Mouse (Mus musculus) limb, embryonic 10.5 days (tissue): ENCODE data around the gene Foxn2. TPM values are rescaled to one million over a fixed set of nuclear protein-coding genes. Genes with fewer than 3 reads are reported as not detected.
"Not testable (repeated sequence)": the region's sequence is repeated elsewhere in the genome, so short reads cannot be mapped to it uniquely, and the experiment has no call there.

Source experiments
- DNase-seq: peaks from one replicate; pipeline ENCODE4 v3.0.0-alpha.2; 2017; ENCODE audit warnings: low spot score
- H3K27ac ChIP-seq: fragments of 300-500 bp; sonication (generic); 2 replicates; pipeline ENCODE4 v1.5.1; 2016; ENCODE audit warnings: mild to moderate bottlenecking
- H3K27me3 ChIP-seq: fragments of 300-500 bp; sonication (generic); 2 replicates; pipeline ENCODE4 v1.6.1; 2016; ENCODE audit warnings: low read depth, mild to moderate bottlenecking; ENCODE audit not compliant: poor library complexity, severe bottlenecking
- H3K36me3 ChIP-seq: fragments of 300-500 bp; sonication (generic); 2 replicates; pipeline ENCODE4 v1.6.1; 2016; ENCODE audit warnings: mild to moderate bottlenecking, moderate library complexity
- H3K4me1 ChIP-seq: fragments of 300-500 bp; sonication (generic); 2 replicates; pipeline ENCODE4 v1.6.1; 2016
- H3K4me3 ChIP-seq: fragments of 300-500 bp; sonication (generic); 2 replicates; pipeline ENCODE4 v1.5.1; 2016; ENCODE audit warnings: mild to moderate bottlenecking, moderate library complexity
- H3K9me3 ChIP-seq: fragments of 300-500 bp; sonication (generic); replicated peaks from 2 replicates; pipeline ENCODE4 v1.6.1; 2016; ENCODE audit warnings: mild to moderate bottlenecking
- WGBS: fragments of 180-500 bp; shearing (Covaris S2); methylation state at CpG from one replicate; pipeline ENCODE4 v1.1.7; 2016; 5-methylcytosine and 5-hydroxymethylcytosine counted together
- polyA plus RNA-seq: library from polyadenylated mRNA; unstranded; fragments of >200 nt; fragmentation: Nextera tagmentation; extraction: Ambion mirVana; gene quantifications from 2 replicates; pipeline ENCODE4 v1.2.1, GENCODE M21; 2016

Foxn2 gene
- polyA plus RNA-seq, 1 experiment from 2014 or later: 14.3 TPM

DNA sequence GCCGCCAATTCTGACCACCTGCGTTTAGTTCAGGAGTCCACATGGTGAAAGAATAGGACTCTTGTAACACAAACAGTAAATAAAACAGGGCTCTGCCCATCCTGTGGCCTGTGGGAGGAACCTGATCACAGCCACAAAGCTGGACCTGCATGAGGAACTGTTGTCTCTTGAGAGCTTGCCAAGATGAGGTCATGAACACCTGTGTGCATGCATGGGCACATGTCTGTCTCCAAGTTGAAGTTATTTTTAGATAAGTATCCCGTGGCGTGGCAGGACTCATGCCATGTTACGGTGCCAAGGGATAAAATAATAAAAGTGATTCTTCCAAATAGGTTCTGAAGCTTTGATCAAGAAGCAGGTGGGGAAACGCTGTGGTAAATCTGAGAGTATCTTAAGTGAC is 19.3 kb upstream of the Foxn2 start:
- no peaks in the 10 kb centered on the region for H3K36me3 ChIP-seq
- 92% methylated on average over 6 of the region's 6 CpGs for WGBS
- no peak for DNase-seq
- H3K27ac ChIP-seq: no peak overlapping the region
- H3K9me3 ChIP-seq: no peaks in the 10 kb centered on the region
- H3K4me3 ChIP-seq: no peak overlapping the region
- no peaks in the 10 kb centered on the region for H3K4me1 ChIP-seq
- H3K27me3 ChIP-seq: no peaks in the 10 kb centered on the region

DNA sequence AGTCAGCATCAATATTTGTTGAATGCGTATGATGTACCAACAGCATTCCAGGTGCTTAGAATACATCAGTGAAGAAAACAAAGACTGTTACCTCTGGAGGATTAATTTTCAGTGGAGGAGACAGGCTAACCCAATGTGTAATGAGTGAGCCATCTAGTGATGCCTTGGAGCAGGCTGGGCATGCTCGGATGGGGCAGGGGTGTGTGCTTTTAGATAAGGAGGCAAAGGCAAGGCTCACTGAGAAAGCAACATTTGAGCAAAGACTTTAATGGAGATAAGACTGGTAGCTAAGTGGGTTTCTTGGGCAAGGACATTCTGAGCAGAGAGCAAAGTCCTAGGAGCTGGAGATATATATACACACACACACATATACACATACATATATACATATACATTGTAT is 9.8 kb upstream of the Foxn2 start:
- H3K27me3 ChIP-seq: no peaks in the 10 kb centered on the region
- no peaks in the 10 kb centered on the region for H3K36me3 ChIP-seq
- H3K27ac ChIP-seq: no peak overlapping the region
- 85% methylated on average over 2 of the region's 2 CpGs for WGBS
- no peak for DNase-seq
- no peaks in the 10 kb centered on the region for H3K9me3 ChIP-seq
- H3K4me3 ChIP-seq: no peak overlapping the region
- no peaks in the 10 kb centered on the region for H3K4me1 ChIP-seq

DNA sequence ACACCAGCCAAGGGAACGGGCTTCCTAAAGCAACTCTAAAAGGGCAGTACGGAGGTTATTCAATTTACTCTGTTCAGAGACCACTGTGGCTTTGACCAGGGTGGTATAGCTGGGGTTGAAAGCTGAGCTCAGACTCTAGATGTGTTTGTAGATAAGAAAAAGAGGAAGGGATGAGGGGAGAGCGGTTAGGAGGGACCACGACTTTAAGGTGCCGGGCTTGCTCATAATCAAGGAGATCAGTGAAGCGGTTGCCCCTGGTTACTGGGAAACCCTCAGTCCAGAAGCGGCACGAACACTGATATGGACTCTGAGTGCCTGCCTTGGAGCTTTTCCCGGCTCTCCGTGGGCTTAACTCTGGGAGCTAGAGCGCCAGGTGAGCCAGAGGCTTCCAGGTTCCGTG is 9.0 kb upstream of the Foxn2 start:
- 91% methylated on average over 12 of the region's 12 CpGs for WGBS
- Histone ChIP-seq H3K27ac (no peak overlapping the region), H3K4me3 (no peak overlapping the region)

DNA sequence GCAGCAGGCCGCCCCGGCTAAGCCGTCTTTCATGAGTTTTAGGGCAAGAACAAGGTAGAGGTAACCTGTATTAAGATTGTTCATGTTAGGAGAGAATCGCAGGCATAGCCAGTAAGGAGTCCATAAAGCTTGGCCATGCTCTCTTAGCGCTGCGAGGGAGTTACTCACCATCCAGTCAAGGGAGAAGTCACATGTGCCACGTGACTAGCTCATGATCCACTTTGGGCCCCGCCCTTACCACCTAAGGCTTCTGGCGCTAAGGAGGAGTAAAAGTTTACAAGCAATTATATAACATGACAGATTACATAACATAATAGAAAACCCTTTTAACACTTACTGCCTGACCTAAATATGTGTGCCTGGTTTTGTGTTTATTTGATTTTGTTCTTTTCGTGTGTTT is 8.5 kb upstream of the Foxn2 start:
- H3K36me3 ChIP-seq: no peaks in the 10 kb centered on the region
- 86% methylated on average over 10 of the region's 10 CpGs for WGBS
- H3K27ac ChIP-seq: no peak overlapping the region
- H3K4me1 ChIP-seq: no peaks in the 10 kb centered on the region
- DNase-seq: no peak
- no peaks in the 10 kb centered on the region for H3K27me3 ChIP-seq
- H3K4me3 ChIP-seq: no peak overlapping the region
- H3K9me3 ChIP-seq: no peaks in the 10 kb centered on the region

More for the DNA sequence above, 9.0 kb upstream of the Foxn2 start:
- no peak for DNase-seq
- Histone ChIP-seq H3K9me3 (no peaks in the 10 kb centered on the region), H3K4me1 (no peaks in the 10 kb centered on the region), H3K27me3 (no peaks in the 10 kb centered on the region), H3K36me3 (no peaks in the 10 kb centered on the region)

DNA sequence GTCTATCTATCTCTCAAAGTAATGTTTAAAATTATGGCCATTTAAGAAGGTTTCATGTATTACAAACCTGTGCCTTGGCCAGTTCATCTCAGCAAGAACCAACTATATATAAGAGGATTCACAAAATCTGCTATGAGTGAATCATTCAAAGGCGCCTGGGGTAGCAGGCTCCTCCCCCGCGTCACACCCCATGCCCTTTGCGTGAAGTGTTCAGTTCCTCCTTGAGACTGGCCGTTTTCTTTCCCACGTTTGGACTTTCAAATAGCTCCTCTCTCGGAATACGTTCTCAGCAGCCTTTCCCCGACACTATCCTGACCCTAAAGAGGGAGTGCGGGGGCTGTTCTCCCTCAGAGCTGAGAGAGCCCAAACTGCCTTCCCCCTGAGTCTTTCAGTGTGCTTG is 5.2 kb upstream of the Foxn2 start:
- Histone ChIP-seq H3K9me3 (no peaks in the 10 kb centered on the region), H3K4me1 (no peaks in the 10 kb centered on the region), H3K36me3 (no peaks in the 10 kb centered on the region), H3K27ac (no peak overlapping the region), H3K4me3 (no peak overlapping the region), H3K27me3 (no peaks in the 10 kb centered on the region)
- WGBS: 86% methylated on average over 10 of the region's 10 CpGs
- no peak for DNase-seq

DNA sequence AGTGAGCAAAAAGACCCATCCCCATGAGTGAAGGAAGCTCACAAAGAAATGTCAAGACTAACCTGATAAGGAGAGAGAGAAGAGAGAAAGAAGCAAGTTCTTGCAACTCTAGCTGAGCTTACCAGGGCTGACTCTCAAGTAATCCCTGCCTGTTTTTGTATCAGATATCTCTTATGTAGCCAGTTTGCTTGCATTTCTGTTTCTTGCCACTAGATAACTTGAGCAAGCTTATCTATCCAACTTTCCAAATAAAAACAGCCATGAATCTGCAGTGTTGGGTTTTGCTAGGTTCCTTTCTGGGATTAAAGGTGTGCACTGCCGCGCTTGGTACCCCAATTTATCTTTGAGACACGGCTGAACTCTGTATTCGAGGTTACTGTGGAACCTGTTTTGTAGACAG is 4.2 kb upstream of the Foxn2 start:
- WGBS: 89% methylated on average over 4 of the region's 4 CpGs
- Histone ChIP-seq H3K9me3 (no peaks in the 10 kb centered on the region), H3K36me3 (no peaks in the 10 kb centered on the region), H3K27ac (no peak overlapping the region), H3K27me3 (no peaks in the 10 kb centered on the region), H3K4me1 (no peaks in the 10 kb centered on the region), H3K4me3 (no peak overlapping the region)
- no peak for DNase-seq

DNA sequence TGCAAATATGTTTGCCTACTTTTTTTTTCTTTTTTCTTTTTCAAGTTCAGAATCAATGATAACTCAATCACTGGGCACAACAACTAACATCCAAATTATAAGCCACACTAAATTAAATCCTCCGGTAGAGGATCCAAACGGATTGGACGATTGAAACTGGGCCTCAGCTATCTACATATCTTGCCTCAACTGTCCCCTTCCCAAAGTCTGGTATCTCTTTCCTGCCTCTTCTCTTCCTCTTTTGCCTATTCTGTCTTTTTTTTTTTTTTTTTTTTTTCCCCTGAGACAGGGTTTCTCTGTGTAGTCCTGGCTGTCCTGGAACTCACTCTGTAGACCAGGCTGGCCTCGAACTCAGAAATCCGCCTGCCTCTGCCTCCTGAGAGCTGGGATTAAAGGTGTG is 3.8 kb upstream of the Foxn2 start:
- not testable (repeated sequence) for H3K9me3 ChIP-seq, H3K4me3 ChIP-seq, DNase-seq, H3K36me3 ChIP-seq, H3K4me1 ChIP-seq, H3K27me3 ChIP-seq, H3K27ac ChIP-seq
- WGBS: 95% methylated on average over 5 of the region's 5 CpGs

DNA sequence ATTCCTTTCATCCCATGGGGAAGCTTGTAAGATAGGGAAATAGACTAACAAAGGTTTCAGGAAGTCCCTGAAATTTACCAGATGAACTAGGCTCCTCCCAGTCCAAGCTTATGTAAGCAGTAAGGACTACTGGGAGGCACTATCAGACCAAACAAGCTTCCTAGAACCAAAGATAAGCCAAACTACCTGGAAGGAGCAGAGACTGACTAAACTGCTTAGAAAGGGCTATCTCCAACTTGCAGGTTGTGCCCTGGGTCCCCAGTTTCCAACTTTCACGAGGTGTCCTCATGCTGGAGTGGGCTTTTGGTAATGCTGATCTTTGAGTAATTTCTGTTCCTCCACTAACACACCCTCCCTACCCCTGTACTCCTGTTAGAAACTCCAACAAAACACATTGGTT is 3.1 kb upstream of the Foxn2 start:
- no peak for DNase-seq
- Histone ChIP-seq H3K27ac (no peak overlapping the region), H3K36me3 (no peaks in the 10 kb centered on the region), H3K4me1 (0 out of 2 replicates have a peak, but pooled peaks cover 2% of the 10 kb centered on the region), H3K9me3 (no peaks in the 10 kb centered on the region), H3K4me3 (no peak overlapping the region), H3K27me3 (no peaks in the 10 kb centered on the region)
- 82% methylated on average over 1 of the region's 1 CpGs for WGBS

DNA sequence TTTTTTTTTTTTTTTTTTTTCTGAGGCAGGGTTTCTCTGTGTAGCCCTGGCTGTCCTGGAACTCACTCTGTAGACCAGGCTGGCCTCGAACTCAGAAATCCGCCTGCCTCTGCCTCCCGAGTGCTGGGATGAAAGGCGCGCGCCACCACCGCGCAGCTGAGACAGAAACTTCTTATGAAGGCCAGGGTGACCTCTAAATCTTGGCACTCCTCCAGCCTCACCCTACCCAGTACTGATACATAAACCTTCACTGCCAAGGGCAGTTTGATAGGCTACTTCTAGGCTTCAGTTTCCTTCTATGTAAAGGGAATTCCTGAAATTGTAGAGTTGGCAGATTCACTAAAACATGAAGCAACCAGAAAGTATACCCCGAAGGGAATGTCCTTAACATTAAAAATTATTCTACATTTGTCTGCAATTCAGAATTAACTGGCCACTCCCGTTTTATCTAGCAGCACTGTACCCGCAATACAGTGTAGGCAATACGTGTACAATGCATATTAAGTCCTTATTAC is 918 bp upstream of the Foxn2 start:
- 88% methylated on average over 12 of the region's 12 CpGs for WGBS
- peak overlapping the region; percentile 93 for H3K4me3 ChIP-seq

DNA sequence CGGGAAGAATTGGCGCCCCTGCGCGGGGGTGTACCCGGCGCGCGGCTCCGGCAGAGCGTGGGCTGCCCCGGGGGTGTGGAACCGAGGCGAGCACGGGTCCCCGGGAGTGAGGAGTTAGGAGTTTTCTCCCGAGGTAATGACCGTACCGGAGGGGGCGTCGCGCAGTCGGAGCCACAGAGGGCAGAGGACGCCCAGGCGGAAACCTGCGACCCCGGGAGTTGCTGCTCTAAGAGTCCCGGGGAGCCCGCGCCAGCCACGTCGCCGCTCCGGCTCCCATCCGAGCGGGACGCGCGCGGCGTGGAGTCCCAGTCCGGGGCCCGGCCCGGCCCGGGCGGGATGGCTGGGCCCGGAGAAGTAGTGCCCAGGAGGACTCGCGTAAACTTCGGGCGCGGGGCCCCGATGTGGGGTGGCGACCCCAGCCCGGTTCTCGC is 505 bp downstream of the Foxn2 start:
- H3K27ac ChIP-seq: peak overlapping the region; percentile 97
- H3K27me3 ChIP-seq: no peaks in the 10 kb centered on the region
- WGBS: under 1% methylated on average over 52 of the region's 55 CpGs
- H3K4me3 ChIP-seq: peak overlapping the region; percentile 93
- H3K9me3 ChIP-seq: no peaks in the 10 kb centered on the region
- peaks cover 7% of the 10 kb centered on the region; the same call in 1 of the 2 replicates for H3K4me1 ChIP-seq
- peak; percentile 72 for DNase-seq
- H3K36me3 ChIP-seq: no peaks in the 10 kb centered on the region

More for the DNA sequence above, 918 bp upstream of the Foxn2 start:
- peaks cover 7% of the 10 kb centered on the region; the same call in 1 of the 2 replicates for H3K4me1 ChIP-seq
- no peak for DNase-seq
- no peaks in the 10 kb centered on the region for H3K9me3 ChIP-seq
- no peaks in the 10 kb centered on the region for H3K36me3 ChIP-seq
- peak overlapping the region; percentile 97; the same call in 1 of the 2 replicates for H3K27ac ChIP-seq
- H3K27me3 ChIP-seq: no peaks in the 10 kb centered on the region

DNA sequence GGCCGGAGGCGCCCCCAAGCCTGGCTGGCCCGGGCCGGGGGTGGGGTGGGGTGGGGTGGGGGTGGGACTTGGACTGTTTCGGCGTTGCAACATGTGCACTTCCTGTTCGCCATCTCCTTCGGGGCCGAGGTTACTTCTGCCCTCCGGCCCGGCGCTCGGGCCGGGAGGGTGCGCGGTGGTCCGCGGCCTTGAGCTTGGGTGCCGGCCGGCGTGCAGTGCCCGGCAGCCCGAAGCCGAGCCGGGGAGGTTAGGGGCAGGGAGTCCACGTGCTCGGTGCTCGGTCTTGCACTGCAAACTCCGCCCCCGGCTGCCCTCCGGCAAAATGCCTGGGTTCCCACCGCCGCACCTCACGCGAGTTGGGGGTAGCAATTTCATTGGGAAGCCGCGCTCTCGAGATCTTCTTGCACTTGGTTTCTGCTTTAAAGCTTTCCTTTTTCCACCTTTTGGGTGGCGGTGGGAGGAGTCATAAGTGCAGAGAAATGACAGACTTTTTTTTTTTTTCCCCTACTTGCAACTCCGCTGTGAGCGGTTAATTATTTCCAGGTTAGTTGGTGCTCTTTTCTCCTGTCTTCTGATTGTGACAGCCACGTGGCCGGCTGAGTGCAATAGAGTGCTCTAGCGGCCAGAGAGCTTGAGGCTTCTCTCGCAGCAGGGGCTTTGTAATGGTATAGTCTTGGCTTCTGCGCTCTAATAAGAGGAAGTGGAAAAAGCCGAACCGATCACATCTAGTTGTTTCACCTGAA is 1.1 kb downstream of the Foxn2 start:
- Histone ChIP-seq H3K27me3 (no peaks in the 10 kb centered on the region), H3K4me1 (peaks cover 7% of the 10 kb centered on the region; the same call in 1 of the 2 replicates), H3K9me3 (no peaks in the 10 kb centered on the region), H3K27ac (peak overlapping the region; percentile 97), H3K36me3 (no peaks in the 10 kb centered on the region), H3K4me3 (peak overlapping the region; percentile 93)
- under 1% methylated on average over 39 of the region's 48 CpGs for WGBS
- DNase-seq: peak; percentile 87

DNA sequence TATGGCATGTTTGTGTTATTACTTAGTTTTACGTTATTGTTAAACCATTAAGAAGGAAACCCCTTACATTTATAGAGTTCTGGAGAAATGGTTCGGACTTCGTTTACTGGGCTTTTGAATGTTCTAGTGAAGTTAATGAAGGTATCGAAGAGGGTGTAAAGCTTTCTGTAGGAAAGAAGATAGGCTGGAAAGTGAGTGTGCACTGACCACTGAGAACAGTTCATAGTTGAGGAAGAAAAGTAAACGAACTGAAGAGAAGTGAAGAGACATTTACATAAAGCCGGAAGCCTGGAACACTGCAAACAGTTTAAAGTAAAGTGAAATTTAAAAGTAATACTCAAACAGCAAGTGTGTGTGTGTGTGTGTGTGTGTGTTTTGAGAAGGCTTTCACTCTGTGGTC is 2.1 kb downstream of the Foxn2 start:
- no peak for DNase-seq
- no peak overlapping the region for H3K27ac ChIP-seq
- H3K4me1 ChIP-seq: peaks cover 7% of the 10 kb centered on the region; the same call in 1 of the 2 replicates
- H3K9me3 ChIP-seq: no peaks in the 10 kb centered on the region
- WGBS: 84% methylated on average over 6 of the region's 6 CpGs
- no peaks in the 10 kb centered on the region for H3K36me3 ChIP-seq
- H3K27me3 ChIP-seq: no peaks in the 10 kb centered on the region
- no peak overlapping the region for H3K4me3 ChIP-seq

DNA sequence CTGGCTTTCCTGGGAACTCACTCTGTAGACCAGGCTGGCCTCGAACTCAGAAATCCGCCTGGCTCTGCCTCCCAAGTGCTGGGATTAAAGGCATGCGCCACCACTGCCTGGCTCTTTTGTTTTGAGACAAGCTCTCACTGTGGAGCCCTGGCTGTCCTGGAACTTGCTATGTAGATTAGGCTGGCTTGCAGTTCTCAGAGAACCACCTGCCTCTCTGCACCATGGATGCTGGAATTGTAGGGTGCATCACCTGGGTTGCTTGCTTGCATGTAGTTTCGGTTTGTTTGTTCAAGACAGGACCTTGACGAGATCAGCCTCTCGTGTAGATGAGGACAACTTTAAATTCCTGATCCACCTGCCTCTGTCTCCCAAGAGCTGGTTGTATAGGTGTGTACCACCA is 2.7 kb downstream of the Foxn2 start:
- Histone ChIP-seq H3K27ac (no peak overlapping the region), H3K4me1 (peaks cover 7% of the 10 kb centered on the region; the same call in 1 of the 2 replicates), H3K27me3 (no peaks in the 10 kb centered on the region), H3K9me3 (no peaks in the 10 kb centered on the region), H3K36me3 (no peaks in the 10 kb centered on the region), H3K4me3 (no peak overlapping the region)
- no peak for DNase-seq
- WGBS: 96% methylated on average over 6 of the region's 6 CpGs
